Mouse (Mus musculus) adrenal gland, postnatal 4 days (tissue): ENCODE results near the gene Zfp296. TPM values are rescaled to one million over a fixed set of nuclear protein-coding genes. Genes with fewer than 3 reads are reported as not detected.

Experiments used
- DNase-seq, 2 experiments: peaks; one replicate each; pipeline ENCODE4 v3.0.0; 2021 to 2022; ENCODE audit warnings: low spot score in 2 of 2, mixed read lengths in 2 of 2
- long read RNA-seq, 2 experiments: library from polyadenylated mRNA; stranded (forward); transcript quantifications; one replicate each; pipeline ENCODE4 v2.0.0; 2021
- total RNA-seq, 2 experiments: library from RNA; stranded (reverse); gene quantifications; 2 replicates each; pipeline ENCODE4 v1.2.3; 2021

Gene Zfp296
- total RNA-seq: under 1 TPM; 0.25 to 0.39 TPM
- long read RNA-seq, experiment 1: 0 reads
- long read RNA-seq, experiment 2: 0 reads

DNA sequence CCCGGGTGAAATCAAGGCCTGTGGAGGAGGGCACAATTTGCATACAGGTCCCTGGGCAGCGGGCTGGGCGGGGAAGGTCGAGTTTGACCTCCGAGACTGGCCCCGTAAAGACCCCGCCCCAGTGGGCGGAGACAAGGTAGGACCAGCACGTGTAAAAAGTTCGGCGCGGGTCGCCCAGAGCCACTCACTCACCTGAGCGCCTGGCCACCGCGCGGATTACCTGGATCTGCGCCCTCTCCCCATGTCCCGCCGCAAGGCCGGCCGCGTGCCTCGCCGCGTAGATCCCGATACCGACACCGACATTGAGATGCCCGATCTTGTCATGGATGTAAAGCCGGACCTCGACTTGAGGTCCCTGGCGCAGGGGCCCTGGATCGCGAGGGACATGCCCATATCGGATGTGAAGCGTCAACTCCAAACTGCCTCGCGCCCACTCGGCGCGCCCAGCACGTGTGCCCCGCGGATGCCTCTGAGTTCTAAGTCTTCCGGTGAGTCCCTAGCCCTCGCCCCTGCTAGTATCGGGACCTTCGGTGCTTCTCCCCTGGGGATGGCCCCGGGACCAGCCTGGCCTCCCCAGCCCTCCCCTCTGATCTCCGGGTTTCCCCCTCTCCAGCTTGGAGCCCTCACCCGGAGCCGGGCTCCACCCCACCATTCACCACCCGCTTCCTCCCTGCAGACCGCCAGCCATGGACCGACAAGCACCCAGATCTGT, at the start of gene Zfp296, which contains the start of gene Gemin7:
TSS of gene Zfp296 (plus strand) at position 147 of the 712 bp plus-strand sequence.
TSS of gene Gemin7 (minus strand) at position 455 of the 712 bp plus-strand sequence.
- no peak for DNase-seq

DNA sequence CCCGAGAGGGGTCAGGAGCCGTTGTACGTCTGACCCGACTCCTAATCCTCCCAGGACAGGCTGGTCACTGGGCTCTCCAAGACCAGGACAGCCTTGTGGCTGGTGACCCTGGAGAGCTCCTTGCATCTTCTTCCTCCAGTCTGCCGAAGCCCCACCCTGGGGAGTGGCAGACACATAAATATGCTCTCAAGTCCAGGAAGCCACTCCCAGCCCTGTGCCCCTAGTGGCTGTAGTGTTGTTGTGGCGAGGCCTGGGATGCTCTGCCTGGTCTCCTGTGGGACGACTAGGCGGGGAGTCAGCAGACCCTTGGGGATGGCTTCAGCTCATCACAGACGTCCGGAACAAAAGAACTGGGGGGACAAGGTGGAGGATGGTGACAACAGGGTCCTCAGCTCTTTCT, 46.0 kb upstream of the Zfp296 start:
- no peak for DNase-seq

DNA sequence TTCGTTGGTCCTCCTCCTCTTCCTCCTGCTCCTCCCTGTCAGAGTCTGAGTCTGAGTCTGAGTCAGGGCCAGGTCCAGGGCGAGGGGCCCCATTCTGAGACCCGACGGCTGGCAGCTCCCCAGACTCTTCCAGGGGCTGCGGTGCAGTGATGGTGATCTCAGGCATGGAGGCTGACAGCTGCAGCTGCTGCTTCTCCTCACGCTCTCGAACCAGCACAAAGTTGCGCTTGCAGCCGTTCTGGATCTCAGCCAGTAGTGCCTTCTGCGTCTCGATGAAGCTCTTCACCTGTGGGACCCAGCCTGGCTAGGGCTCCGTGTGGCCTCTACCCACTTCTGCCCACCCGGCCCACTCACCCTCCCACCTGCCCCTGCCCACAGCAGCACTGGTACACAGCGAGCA, 44.8 kb upstream of the Zfp296 start:
- DNase-seq: no peak

DNA sequence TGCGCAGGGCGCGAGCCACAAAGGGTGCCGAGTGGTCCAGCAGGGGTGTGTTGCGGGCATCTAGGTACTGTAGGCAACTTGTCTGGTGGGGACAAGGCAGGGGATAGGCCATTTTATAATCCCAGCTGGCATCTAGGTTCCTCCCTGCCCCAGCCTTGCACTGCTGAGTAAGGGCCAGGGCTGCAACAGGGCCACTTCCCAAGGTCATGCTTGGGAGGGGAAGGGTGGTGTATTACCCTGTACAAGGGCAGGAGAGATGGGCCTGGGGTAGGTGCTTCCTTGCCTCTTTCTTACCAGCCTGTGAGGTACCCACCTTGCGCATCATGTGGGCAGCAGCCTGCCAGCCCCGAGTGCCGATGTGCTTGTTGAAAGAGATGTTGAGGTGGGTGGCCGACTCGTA, 42.4 kb upstream of the Zfp296 start:
- DNase-seq: no peak

DNA sequence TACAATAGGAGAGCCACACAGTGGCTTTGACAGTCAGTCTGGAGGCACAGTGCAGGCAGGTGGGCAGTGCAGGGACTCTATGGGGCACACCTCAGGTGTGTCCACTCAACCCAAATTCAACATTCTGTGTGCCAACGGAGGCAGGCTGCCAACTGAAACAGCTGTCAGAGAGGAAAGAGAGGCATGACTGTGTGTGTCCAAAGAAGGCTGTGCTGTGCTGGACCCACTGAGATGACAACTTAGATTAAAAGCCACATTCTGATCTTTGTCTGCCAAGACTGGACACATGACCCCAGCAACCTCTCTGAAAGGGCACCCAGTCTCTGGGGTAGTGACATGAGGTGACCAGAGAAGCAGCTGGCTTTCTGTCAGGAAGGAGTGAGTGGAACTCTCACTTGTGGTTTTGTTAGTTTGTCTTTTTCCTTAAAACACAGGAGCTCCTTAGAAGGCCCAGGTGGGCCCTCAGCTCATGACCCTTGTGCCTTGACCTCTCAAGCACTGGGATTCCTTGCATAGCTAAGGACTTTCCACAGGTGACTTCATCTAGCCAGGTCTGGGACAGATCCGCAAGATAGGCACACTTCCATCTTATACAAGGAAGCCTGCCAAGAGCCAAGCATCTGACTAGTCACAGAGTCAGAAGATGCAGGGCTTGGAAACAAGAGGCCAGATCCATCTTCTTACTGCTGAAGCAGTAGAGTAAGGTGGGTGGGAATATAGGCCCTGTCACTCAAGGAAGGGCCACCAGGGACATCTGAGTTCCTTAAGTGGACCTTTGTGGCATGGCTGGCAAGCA, 36.1 kb upstream of the Zfp296 start:
- no peak for DNase-seq

DNA sequence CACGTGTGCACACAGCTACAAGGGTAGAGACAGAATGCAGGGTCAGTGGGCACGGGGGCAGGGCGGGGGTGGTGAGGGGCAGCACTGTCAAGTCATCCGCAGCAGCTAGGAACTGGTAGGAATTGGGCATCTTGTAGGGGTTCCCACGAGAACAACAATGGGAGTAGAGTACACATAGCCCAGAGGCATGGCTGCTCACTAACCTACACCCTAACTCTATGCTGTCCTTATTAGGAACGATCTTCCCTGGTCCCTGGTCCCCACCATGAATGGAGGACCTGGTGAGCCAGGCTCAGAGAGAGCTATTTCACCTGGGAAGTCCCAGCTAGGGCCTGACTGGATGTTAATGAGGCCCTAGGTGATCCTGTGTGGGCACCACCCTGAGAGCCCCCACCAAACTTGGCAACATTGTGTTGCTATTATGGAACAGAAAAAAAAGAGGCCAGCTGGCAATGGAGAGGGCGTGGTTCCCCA, 35.4 kb upstream of the Zfp296 start:
- no peak for DNase-seq

DNA sequence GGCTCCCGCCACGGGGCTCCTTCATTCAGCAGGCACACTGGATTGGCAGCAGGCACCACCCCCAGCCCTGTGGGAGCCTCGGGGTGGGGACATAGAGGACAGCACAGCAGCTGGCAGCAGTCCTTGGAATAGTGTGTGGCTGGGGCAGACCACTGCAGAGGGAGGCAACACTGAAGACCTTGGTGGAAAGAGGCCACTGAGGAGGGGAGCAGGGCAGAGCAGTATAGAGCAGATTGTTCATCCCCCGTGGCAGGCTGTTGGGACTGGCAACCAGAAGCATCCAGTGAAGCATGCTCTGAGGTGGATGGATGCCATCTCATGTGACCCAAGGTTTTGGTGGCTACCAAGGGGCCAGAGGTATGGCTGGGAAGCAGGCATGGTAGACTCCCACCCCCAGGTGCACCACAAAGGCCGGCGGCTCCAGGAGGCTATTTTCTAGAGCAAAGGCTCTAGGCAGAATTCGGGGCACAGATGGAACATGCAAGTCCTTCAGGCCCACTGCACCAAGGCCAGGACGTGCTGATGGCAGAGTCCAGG, 34.9 kb upstream of the Zfp296 start:
- DNase-seq: no peak

DNA sequence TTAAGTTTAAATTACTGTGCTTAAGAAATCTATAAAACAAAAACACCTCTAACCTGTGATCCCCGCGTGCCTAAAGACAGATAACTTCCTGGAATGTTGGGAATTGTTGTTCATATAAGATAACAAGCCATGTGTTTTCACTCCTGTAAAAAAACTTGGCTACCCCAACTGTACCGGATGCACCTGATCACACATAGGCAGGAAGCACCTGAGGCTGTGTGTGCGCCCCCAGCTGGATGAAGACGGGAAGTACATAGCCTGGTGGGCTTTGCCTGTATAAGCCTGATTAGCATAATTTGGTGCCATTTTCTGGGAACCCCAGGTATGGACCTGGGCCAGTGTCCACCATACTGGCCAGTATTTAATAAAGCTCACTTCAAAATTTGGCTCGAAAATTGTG, 33.5 kb upstream of the Zfp296 start:
- DNase-seq: no peak

DNA sequence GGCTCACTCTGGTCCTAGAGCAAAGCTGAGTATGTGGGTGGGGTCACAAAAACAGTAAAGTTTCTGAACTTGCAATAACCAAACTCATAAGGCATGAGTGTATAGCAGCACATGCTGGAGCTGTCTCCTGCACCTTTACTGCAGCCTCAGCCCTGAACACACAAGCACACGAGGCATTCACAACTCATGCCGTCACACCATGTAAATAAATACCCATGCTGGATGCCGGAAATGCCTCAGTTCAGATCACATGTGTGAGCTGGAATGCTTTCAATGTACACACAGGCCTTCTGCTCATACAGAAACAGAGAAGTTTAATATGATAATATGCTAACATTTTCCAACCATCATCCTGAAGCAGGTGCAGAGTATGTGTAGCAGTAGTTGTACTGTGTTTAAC, 31.1 kb upstream of the Zfp296 start:
- DNase-seq: no peak

DNA sequence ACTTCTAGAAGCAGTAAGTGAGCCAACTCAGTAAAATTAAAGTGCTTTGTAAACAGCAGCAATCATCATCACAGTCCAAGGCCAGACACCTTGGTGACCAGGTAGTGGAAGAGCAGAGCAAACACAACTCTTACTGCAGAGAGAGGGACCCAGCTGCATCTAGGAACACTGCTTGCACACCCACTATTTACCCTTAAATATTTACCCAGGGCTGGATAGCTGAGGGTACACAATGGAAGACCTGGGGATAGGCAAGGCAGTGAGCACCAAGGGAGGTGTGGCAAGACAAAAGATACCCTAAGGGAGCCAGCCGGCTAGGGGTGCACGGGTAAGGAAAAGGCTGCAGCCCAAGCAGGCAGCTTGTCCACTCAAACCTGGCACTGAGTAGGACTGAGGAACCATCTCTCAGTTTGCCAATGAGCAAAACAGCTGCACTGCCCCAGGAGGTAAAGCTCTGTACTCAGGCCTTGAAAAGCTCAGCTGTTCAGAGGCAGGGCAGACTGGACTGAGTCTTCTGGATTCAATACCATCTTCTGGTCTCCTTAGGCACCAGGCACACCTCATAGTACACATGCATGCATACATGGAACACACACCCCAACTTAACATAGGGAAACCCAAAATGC, 29.6 kb upstream of the Zfp296 start:
- no peak for DNase-seq

DNA sequence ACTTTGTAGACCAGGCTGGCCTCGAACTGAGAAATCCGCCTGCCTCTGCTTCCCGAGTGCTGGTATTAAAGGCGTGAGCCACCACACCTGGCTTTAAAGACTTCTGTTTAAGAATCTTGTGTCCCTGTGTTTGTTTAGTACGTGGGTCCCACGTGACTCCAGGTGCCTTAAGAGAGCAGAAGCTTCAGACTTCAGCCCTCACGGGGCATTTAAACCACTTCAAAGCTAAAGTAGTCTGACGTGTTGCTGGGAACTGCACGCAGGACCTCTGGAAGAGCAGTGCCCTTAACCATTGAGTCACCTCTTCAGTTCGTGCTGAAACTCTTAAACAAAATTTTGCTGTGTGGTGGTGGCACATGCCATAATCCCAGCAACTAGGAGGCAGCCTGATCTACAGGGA, 27.7 kb upstream of the Zfp296 start:
- DNase-seq: no peak

DNA sequence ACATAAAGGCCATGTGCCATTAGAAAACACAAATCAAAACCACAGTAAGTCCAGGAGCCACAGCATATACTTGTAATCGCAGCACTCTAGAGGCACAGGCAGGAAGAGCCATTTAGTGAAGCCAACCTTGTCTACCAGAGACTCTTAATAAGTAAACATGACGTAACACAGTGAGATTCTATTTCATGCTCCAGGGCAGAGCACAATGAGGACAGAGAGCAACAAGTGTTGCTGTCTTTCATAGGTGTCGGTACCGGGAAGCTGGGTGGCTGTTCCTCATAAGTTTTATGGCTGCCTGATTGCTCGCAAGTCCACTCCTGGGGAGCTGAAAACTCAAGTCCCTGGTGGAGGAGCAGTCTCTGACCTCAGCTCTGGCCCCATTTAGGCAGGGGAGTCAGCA, 25.5 kb upstream of the Zfp296 start:
- DNase-seq: no peak

DNA sequence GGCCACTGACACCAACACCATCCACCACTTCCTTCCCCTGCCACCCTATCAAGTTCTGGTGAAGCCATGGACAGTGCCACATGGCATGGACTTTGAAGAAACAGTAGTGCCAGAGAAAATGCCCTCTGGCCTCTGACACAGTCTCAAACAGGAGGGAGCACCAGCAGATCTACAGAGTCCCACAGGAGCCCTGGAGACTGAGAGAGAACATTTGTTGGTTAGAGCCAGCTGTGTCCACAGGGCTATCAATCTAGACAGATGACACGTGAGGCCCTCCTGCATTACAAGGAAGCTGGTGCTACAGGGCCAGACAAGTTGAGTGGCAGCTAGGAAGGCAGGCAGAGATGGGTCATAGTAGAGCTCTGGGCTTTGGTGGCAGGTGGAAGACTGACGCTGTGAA, 24.6 kb upstream of the Zfp296 start:
- no peak for DNase-seq

DNA sequence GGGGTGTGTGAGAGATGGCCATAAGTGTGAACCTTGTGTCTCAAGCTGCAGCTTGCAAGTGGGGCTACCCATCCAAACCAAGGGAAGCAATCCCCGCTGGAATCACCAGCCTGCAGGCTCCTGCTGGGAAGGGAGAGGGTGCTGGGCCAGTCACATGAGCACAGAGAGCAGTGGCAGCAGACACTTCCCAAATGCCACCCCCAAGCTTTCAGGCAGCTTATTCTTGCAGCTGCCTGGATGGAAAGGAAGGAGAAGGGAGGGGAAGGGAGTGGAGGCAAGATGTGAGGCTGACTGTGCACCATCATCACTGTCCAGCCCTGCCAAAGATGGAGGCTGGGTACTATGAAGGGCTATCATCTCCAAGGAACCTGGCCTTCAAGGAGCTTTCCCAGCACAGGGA, 22.9 kb upstream of the Zfp296 start:
- DNase-seq: no peak

DNA sequence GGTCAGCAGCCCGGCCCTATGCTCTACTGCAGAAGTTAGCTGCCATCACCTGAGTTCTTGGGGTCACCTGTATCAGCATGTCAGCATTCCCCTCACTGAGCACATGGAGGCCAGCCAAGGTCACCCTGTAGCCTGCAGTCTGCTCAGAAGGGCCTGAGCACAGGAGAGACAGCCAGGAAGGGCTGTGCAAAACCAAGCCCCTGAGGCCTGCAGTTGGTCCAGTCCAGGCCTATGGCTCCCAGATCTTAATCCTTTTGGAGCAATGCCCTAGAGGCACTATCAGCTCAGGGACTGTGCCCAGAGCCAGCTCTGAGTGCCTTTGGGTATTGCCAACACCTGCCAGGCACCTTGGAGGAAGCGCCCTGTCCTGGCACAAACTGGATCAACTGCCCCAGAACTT, 20.0 kb upstream of the Zfp296 start:
- no peak for DNase-seq

DNA sequence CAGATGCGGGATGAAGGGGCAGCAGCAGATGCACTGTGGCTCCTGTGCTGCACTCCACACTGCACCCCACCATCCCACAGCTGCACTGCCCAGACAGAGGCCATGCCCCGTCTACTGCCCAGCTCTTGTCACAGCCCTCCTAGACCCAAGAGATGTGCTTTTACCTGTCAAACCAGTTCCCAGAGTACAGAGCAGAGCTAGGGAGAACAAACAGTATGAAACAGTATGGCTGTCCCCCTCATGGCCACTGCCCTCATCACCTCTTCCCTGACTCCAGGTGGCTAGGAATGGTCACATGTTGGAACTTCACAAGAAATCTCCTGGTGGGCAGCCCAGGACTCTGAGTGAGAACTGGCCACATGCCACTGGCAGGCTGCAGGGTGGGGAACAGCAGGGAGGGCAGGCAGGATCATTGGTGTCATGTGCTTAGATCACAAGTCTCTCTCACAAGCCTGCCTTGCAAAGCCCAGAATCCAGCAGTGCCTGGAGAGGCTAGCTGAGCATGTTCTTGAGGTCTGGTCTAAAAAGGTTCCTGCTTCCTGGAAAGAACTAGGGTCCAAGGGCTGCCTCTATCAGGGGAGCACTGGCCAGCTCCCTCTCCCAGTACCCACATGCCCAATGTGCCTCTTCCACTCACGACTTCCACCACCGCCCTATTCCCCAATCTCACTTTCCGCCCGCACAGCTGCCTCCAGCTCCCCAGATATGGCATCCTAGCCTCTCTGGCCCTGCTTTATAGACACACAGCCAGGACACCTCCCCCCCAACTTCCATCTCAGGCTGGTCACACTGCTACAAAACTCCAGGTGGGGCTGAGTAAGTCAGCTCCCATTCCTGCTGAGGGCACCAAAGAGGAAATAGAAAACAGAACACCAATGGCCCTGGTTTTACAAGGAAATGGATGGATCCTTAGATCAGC, 18.8 kb upstream of the Zfp296 start:
- DNase-seq: no peak

DNA sequence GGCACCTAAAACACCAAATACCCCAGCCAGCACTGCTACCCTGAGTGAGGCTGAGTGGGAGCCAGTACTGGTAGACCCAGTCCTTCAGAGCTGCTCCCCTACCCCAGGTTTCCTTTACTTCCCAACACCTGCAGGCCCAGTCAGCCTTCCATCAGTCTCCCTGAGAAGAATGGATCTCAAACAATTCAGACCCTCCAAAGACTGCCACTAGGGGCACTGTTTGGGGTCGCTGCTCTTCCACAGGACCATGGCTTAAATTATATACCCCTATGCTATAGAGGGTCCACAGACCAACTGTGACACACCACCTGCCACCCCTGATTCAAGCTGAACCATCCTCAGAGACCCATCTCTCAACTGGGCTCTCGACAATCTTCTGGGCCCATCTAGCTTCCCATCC, 18.1 kb upstream of the Zfp296 start:
- no peak for DNase-seq

DNA sequence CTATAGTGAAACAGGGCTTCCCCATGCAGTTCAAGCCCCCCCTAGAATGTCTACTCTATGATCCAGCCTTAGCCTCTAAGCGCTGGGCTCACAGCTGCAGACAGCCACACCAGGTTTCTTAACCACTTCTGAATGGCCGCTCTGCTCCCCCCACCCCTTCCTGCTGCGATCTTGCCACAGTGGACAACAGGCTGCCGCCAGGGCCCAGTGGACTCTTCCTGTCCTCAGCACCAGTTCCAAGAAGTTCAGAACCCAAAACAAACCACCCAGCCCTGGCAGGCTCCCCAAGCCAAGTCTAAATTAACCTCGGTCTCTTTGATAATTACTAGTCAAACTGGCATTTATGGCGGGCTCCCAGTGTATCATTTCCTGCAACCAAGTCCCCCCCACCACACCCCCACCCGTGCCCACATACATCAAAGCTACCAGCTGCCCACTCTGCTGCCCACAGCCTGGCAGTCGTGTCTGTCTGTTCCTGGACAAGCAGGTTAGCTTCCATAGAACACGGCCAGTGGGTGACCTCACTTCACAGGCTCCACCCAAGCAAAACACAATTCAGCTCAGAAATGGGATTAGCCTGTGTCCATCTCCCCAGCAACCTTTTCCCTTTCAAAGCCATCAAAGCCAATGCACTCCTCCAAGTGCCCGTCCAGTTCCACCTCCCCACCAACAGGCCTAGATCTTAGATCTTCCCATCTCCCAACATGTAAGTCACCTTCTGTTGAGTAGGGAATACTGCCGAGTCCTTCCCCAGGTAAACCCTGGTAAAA, 16.4 kb upstream of the Zfp296 start:
- DNase-seq: no peak

DNA sequence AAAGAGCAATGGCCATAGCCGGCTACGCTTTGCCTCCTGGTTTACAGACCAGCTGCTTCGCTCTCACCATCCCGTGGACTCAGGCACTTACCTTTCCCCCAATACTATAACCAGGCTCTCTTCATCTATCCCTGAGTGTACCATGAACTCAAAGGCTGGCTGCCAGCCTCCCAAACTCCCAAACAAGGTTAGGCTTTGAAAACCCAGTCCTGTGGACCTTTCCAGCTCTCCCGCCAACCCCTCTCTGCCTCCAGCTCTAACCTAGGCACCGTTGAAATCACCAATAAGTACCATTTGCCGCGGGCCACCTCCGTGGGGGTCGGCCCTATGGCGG, 15.7 kb upstream of the Zfp296 start:
- no peak for DNase-seq
